Mouse (Mus musculus) spleen, postnatal 14 days (tissue): ENCODE data around the gene Hnrnpab.
"Not testable (repeated sequence)": the region's sequence is repeated elsewhere in the genome, so short reads cannot be mapped to it uniquely, and the experiment has no call there.

Source experiments
- DNase-seq, 2 experiments: peaks; one replicate each; pipeline ENCODE4 v3.0.0; 2021 to 2022; ENCODE audit warnings: low spot score in 2 of 2

Hnrnpab gene

GRCm38 (mm10) chr11:51635127-51635524, 28.5 kb upstream of the Hnrnpab start:
- no peak for DNase-seq

- no peak for DNase-seq
Measured at GRCm38 (mm10) chr11:51633721-51634120, 27.1 kb upstream of the Hnrnpab start.

GRCm38 (mm10) chr11:51633200-51633599, 26.6 kb upstream of the Hnrnpab start:
- DNase-seq, result not testable (repeated sequence)

- no peak for DNase-seq
Measured at GRCm38 (mm10) chr11:51632130-51632753, 25.6 kb upstream of the Hnrnpab start.

GRCm38 (mm10) chr11:51629651-51630314, 23.1 kb upstream of the Hnrnpab start:
- no peak for DNase-seq

GRCm38 (mm10) chr11:51627907-51628306, 21.3 kb upstream of the Hnrnpab start:
- DNase-seq, result no peak

GRCm38 (mm10) chr11:51627425-51627824, 20.8 kb upstream of the Hnrnpab start:
- DNase-seq, result no peak

- DNase-seq, result no peak
Measured at GRCm38 (mm10) chr11:51625187-51625820, 18.7 kb upstream of the Hnrnpab start.

- DNase-seq, result no peak
Measured at GRCm38 (mm10) chr11:51622971-51623491, 16.4 kb upstream of the Hnrnpab start.

GRCm38 (mm10) chr11:51621776-51622175, 15.1 kb upstream of the Hnrnpab start:
- DNase-seq, result no peak

- no peak for DNase-seq
Measured at GRCm38 (mm10) chr11:51620084-51620483, 13.4 kb upstream of the Hnrnpab start.

- peak; percentile 75 to 82 for DNase-seq
Measured at GRCm38 (mm10) chr11:51619409-51620060, 12.9 kb upstream of the Hnrnpab start, which contains the start of gene Nhp2. Nhp2 (plus strand) TSS chr11:51619735.

- no peak for DNase-seq
Measured at GRCm38 (mm10) chr11:51618894-51619408, 12.3 kb upstream of the Hnrnpab start.

GRCm38 (mm10) chr11:51617693-51618092, 11.0 kb upstream of the Hnrnpab start:
- DNase-seq, result peak; percentile 33 to 69

GRCm38 (mm10) chr11:51616113-51616512, 9.5 kb upstream of the Hnrnpab start:
- DNase-seq, result not testable (repeated sequence)

GRCm38 (mm10) chr11:51615601-51616000, 9.0 kb upstream of the Hnrnpab start:
- peak; percentile 51 to 58 for DNase-seq

- no peak for DNase-seq
Measured at GRCm38 (mm10) chr11:51615129-51615528, 8.5 kb upstream of the Hnrnpab start.

- DNase-seq, result no peak
Measured at GRCm38 (mm10) chr11:51614256-51614655, 7.6 kb upstream of the Hnrnpab start.

- not testable (repeated sequence) for DNase-seq
Measured at GRCm38 (mm10) chr11:51609940-51610339, 3.3 kb upstream of the Hnrnpab start.

- DNase-seq, result no peak
Measured at GRCm38 (mm10) chr11:51609266-51609909, 2.7 kb upstream of the Hnrnpab start.

GRCm38 (mm10) chr11:51607096-51607738, 570 bp upstream of the Hnrnpab start:
- DNase-seq, result no peak
